Mouse (Mus musculus) kidney, adult 2 months (tissue): ENCODE measurements at regions not wholly inside any gene's neighbourhood (a gene's known extent, or its start where the extent isn't known, plus 50 kb on each side); places are given as distances from the start of the nearest gene placed in this dataset.

Source experiments
- DNase-seq: peaks from one replicate; pipeline ENCODE4 v3.0.0; 2021
- H3K27ac ChIP-seq: fragments of 200-500 bp; 2 replicates; pipeline ENCODE4 v1.5.1; 2012; ENCODE audit warnings: low read depth, low read length, control low read depth, inconsistent platforms; ENCODE audit not compliant: insufficient read depth
- H3K27me3 ChIP-seq: fragments of 200-500 bp; replicated peaks from 2 replicates; pipeline ENCODE4 v1.6.1; 2012; ENCODE audit warnings: mild to moderate bottlenecking, moderate library complexity, low read length, inconsistent platforms; ENCODE audit not compliant: control insufficient read depth, insufficient read depth
- H3K36me3 ChIP-seq: fragments of 200-500 bp; 2 replicates; pipeline ENCODE4 v1.6.1; 2012; ENCODE audit warnings: mild to moderate bottlenecking, moderate library complexity, low read length, inconsistent platforms; ENCODE audit not compliant: control insufficient read depth, insufficient read depth
- H3K4me1 ChIP-seq: fragments of 200-500 bp; 2 replicates; pipeline ENCODE4 v1.6.1; 2011; ENCODE audit warnings: low read length; ENCODE audit not compliant: control insufficient read depth, insufficient read depth
- H3K4me3 ChIP-seq: fragments of 200-500 bp; 2 replicates; pipeline ENCODE4 v1.5.1; 2011; ENCODE audit warnings: mild to moderate bottlenecking, low read depth, low read length, control low read depth; ENCODE audit not compliant: insufficient read depth
- CTCF ChIP-seq: fragments of 200-500 bp; conservative IDR thresholded peaks from 2 replicates; pipeline ENCODE4 v1.5.1; 2011; ENCODE audit warnings: low read depth, mild to moderate bottlenecking, control low read depth, low read length, moderate library complexity, mixed read lengths; ENCODE audit not compliant: insufficient read depth, insufficient read length
- POLR2A ChIP-seq: fragments of 200-500 bp; IDR thresholded peaks from one replicate; pipeline ENCODE4 v1.6.1; 2011; ENCODE audit warnings: low read depth, low read length, control low read depth
- WGBS: fragments of 180-500 bp; shearing (Covaris S2); methylation state at CpG from one replicate; pipeline ENCODE4 v1.1.7; 2018; 5-methylcytosine and 5-hydroxymethylcytosine counted together

- H3K27me3 ChIP-seq: no peaks in the 10 kb centered on the region
- no peaks in the 10 kb centered on the region for H3K4me1 ChIP-seq
- DNase-seq: no peak
- no peak overlapping the region for H3K27ac ChIP-seq
- 52% methylated on average over 5 of the region's 5 CpGs for WGBS
- TF ChIP-seq POLR2A (no peak), CTCF (no peak)
- no peak overlapping the region for H3K4me3 ChIP-seq
- no peaks in the 10 kb centered on the region for H3K36me3 ChIP-seq
Measured at GRCm38 (mm10) chr4:100664619-100665264, 111.7 kb upstream of the Cachd1 start.

GRCm38 (mm10) chr4:100670553-100670952, 105.9 kb upstream of the Cachd1 start:
- no peaks in the 10 kb centered on the region for H3K27me3 ChIP-seq
- H3K4me1 ChIP-seq: no peaks in the 10 kb centered on the region
- 83% methylated on average over 5 of the region's 5 CpGs for WGBS
- no peak for TF ChIP-seq POLR2A
- no peak for TF ChIP-seq CTCF
- no peaks in the 10 kb centered on the region for H3K36me3 ChIP-seq
- H3K4me3 ChIP-seq: no peak overlapping the region
- DNase-seq: no peak
- no peak overlapping the region for H3K27ac ChIP-seq

- TF ChIP-seq POLR2A (no peak), CTCF (no peak)
- H3K27me3 ChIP-seq: no peaks in the 10 kb centered on the region
- no peaks in the 10 kb centered on the region for H3K4me1 ChIP-seq
- peak; percentile 2 for DNase-seq
- 73% methylated on average over 4 of the region's 4 CpGs for WGBS
- H3K36me3 ChIP-seq: no peaks in the 10 kb centered on the region
- H3K4me3 ChIP-seq: no peak overlapping the region
- H3K27ac ChIP-seq: no peak overlapping the region
Measured at GRCm38 (mm10) chr4:100674916-100675315, 101.6 kb upstream of the Cachd1 start.

- no peak for DNase-seq
- H3K4me3 ChIP-seq: no peak overlapping the region
- 53% methylated on average over 7 of the region's 7 CpGs for WGBS
- no peaks in the 10 kb centered on the region for H3K36me3 ChIP-seq
- no peaks in the 10 kb centered on the region for H3K27me3 ChIP-seq
- no peak for TF ChIP-seq POLR2A
- TF ChIP-seq CTCF: no peak
- H3K27ac ChIP-seq: no peak overlapping the region
- H3K4me1 ChIP-seq: no peaks in the 10 kb centered on the region
Measured at GRCm38 (mm10) chr4:100683757-100684156, 92.7 kb upstream of the Cachd1 start.

- 80% methylated on average over 5 of the region's 5 CpGs for WGBS
- no peak for TF ChIP-seq POLR2A
- TF ChIP-seq CTCF: no peak
- H3K4me3 ChIP-seq: no peak overlapping the region
- no peaks in the 10 kb centered on the region for H3K36me3 ChIP-seq
- no peaks in the 10 kb centered on the region for H3K27me3 ChIP-seq
- H3K4me1 ChIP-seq: no peaks in the 10 kb centered on the region
- H3K27ac ChIP-seq: no peak overlapping the region
- DNase-seq: no peak
Measured at GRCm38 (mm10) chr4:100700002-100700401, 76.5 kb upstream of the Cachd1 start.

GRCm38 (mm10) chr4:100700418-100700817, 76.1 kb upstream of the Cachd1 start:
- H3K4me3 ChIP-seq: no peak overlapping the region
- H3K36me3 ChIP-seq: no peaks in the 10 kb centered on the region
- no peaks in the 10 kb centered on the region for H3K27me3 ChIP-seq
- DNase-seq: no peak
- no peak for TF ChIP-seq CTCF
- 71% methylated on average over 5 of the region's 5 CpGs for WGBS
- H3K4me1 ChIP-seq: no peaks in the 10 kb centered on the region
- H3K27ac ChIP-seq: no peak overlapping the region

- TF ChIP-seq CTCF (no peak), POLR2A (no peak)
- Histone ChIP-seq H3K27ac (no peak overlapping the region), H3K27me3 (no peaks in the 10 kb centered on the region), H3K4me3 (no peak overlapping the region), H3K4me1 (no peaks in the 10 kb centered on the region), H3K36me3 (no peaks in the 10 kb centered on the region)
- no peak for DNase-seq
- WGBS: 40% methylated on average over 6 of the region's 6 CpGs
Measured at GRCm38 (mm10) chr4:100705960-100706359, 70.5 kb upstream of the Cachd1 start.
